Mouse (Mus musculus): ENCODE measurements around the gene Ltb4r1. TPM values are rescaled to one million over a fixed set of nuclear protein-coding genes. Genes with fewer than 3 reads are reported as not detected.

Ltb4r1 gene
- total RNA-seq (2022) = under 1 TPM in 3 of 4 experiments, not detected in 1; 0.19 to 0.49 (median 0.26) TPM

- DNase-seq (ENCODE audit: low spot score) = no peak
Measured at GRCm38 (mm10) chr14:55765696-55766095, at the start of gene Ltb4r1. Gene Ltb4r1, plus strand, starts transcription at chr14:55765962.

- DNase-seq (ENCODE audit: low spot score) = no peak
Measured at GRCm38 (mm10) chr14:55716271-55716670, 49.5 kb upstream of the Ltb4r1 start.

GRCm38 (mm10) chr14:55716884-55717283, 48.9 kb upstream of the Ltb4r1 start:
- DNase-seq (ENCODE audit: low spot score) = no peak

GRCm38 (mm10) chr14:55719737-55720136, 46.0 kb upstream of the Ltb4r1 start:
- no peak for DNase-seq (ENCODE audit: low spot score)

- DNase-seq (ENCODE audit: low spot score) = no peak
Measured at GRCm38 (mm10) chr14:55720666-55721065, 45.1 kb upstream of the Ltb4r1 start.

- no peak for DNase-seq (ENCODE audit: low spot score)
Measured at GRCm38 (mm10) chr14:55721076-55721475, 44.7 kb upstream of the Ltb4r1 start.

GRCm38 (mm10) chr14:55721700-55722437, 43.9 kb upstream of the Ltb4r1 start, which contains the start of gene Rabggta:
Gene Rabggta, minus strand, starts transcription at chr14:55722263.
- DNase-seq (ENCODE audit: low spot score) = peak; percentile 87

- no peak for DNase-seq (ENCODE audit: low spot score)
Measured at GRCm38 (mm10) chr14:55722438-55722945, 43.3 kb upstream of the Ltb4r1 start.

GRCm38 (mm10) chr14:55723433-55723832, 42.3 kb upstream of the Ltb4r1 start:
- DNase-seq (ENCODE audit: low spot score) = no peak

- DNase-seq (ENCODE audit: low spot score) = peak; percentile 65
Measured at GRCm38 (mm10) chr14:55724411-55724871, 41.3 kb upstream of the Ltb4r1 start.

- DNase-seq (ENCODE audit: low spot score) = no peak
Measured at GRCm38 (mm10) chr14:55726261-55726660, 39.5 kb upstream of the Ltb4r1 start.

- DNase-seq (ENCODE audit: low spot score) = no peak
Measured at GRCm38 (mm10) chr14:55727889-55728685, 37.7 kb upstream of the Ltb4r1 start.

- no peak for DNase-seq (ENCODE audit: low spot score)
Measured at GRCm38 (mm10) chr14:55730116-55730515, 35.6 kb upstream of the Ltb4r1 start.

- DNase-seq (ENCODE audit: low spot score) = no peak
Measured at GRCm38 (mm10) chr14:55730531-55731032, 35.2 kb upstream of the Ltb4r1 start.

- DNase-seq (ENCODE audit: low spot score) = no peak
Measured at GRCm38 (mm10) chr14:55733889-55734288, 31.9 kb upstream of the Ltb4r1 start.

GRCm38 (mm10) chr14:55734869-55735268, 30.9 kb upstream of the Ltb4r1 start:
- no peak for DNase-seq (ENCODE audit: low spot score)

GRCm38 (mm10) chr14:55735334-55735733, 30.4 kb upstream of the Ltb4r1 start:
- DNase-seq (ENCODE audit: low spot score) = no peak

GRCm38 (mm10) chr14:55735758-55736157, 30.0 kb upstream of the Ltb4r1 start:
- no peak for DNase-seq (ENCODE audit: low spot score)

GRCm38 (mm10) chr14:55737086-55737687, 28.6 kb upstream of the Ltb4r1 start:
- no peak for DNase-seq (ENCODE audit: low spot score)

- peak; percentile 90 for DNase-seq (ENCODE audit: low spot score)
Measured at GRCm38 (mm10) chr14:55743711-55744110, 22.1 kb upstream of the Ltb4r1 start.

- peak; percentile 87 for DNase-seq (ENCODE audit: low spot score)
Measured at GRCm38 (mm10) chr14:55745180-55745860, 20.4 kb upstream of the Ltb4r1 start, which contains the start of the genes Dhrs1 and Nop9. Gene Dhrs1, minus strand, starts transcription at chr14:55745690. Gene Nop9, plus strand, starts transcription at chr14:55745693.

Data from heart, adult 8-10 months (tissue).